Mouse (Mus musculus): ENCODE measurements around the gene Ankrd9.
A peak's percentile ranks its signal among the peaks of the same experiment; 100 is the strongest.

Gene Ankrd9

DNA sequence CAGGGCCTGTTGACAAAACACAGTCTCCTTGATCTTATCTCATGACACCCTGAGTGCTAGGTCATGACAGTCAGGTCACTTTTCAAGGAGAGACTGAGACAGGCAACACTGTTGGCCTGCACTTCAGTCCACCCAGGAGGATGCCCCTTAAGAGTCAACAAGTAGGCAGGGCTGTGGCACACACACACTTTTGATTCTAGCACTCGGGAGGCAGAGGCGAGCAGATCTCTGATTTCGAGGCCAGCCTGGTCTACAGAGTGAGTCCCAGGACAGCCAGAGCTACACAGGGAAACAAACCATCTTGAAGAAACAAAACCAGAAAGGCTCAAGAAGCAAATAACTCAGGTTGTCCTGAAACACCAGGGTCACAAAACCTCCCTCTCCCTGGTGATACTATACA is 10.6 kb upstream of the Ankrd9 start:
- DNase-seq: no peak

DNA sequence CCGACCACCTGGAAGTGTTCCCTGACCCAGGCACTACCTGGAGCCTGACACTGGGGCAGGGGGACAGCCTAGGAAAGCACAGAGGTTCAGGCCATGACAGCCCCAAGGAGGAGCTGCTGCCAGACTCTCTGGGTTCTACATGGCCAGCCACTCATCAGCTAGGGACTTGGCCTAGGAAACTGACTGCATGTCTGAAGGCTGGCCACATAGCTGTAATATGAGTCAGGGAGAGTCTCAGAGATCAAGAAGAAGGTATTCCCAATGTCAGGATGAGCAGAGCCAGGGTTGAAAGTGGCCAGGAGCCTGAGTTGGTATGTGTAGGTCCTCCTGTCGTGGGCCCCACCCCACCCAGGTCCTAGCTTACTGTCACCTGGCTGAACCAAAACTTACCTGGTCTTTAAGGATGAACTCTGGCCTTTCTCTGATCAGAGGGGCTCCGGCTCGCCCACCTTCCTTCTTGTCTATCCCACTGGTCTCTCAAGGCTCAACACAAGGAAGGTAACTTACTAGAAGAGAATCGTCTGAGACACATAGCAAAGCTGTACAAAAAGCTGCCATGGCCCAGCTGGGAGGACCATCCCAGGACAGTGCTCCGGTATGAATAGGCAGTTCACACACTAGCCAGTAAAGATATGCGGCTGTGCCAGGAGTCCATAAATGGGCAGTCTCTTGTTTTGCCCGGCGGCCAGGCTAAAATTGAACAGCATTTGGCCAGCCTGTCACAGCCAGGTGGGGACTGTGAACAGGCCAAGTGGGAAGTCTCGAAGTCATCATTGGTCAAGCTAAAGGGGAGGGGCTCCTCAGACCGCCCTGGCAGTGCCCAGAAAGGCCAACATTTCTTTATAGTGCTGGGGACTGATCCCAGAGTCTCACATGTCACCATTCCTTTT is 7.9 kb upstream of the Ankrd9 start:
- DNase-seq: no peak

- no peak for DNase-seq
These were observed 6.3 kb upstream of the Ankrd9 start for GRCm38 (mm10) chr12:110985141-110985540.

- DNase-seq: peak; percentile 15
These were observed 5.8 kb upstream of the Ankrd9 start for GRCm38 (mm10) chr12:110984598-110984997.

GRCm38 (mm10) chr12:110983714-110984113 is 4.9 kb upstream of the Ankrd9 start:
- DNase-seq: no peak

DNA sequence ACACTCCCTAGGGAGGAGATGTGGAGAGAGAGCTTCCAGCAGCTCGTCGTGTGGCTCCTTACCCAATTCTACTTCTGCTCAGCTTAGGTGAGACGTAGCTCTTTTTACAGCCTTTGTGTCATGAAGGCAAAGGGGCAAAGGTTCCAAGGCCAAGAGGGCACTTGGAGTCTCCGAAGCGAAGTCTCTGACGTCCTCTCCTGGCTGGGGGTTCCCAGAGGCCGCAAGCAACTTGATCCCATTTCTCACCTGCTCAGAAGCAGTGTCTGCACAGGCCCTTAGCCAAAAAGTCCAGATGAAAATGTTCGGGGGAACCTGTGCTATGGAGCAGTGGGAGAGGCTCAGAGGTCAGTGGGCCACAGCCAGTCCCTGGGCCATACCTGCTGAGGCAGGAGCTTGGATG is 4.2 kb upstream of the Ankrd9 start:
- DNase-seq: no peak

DNA sequence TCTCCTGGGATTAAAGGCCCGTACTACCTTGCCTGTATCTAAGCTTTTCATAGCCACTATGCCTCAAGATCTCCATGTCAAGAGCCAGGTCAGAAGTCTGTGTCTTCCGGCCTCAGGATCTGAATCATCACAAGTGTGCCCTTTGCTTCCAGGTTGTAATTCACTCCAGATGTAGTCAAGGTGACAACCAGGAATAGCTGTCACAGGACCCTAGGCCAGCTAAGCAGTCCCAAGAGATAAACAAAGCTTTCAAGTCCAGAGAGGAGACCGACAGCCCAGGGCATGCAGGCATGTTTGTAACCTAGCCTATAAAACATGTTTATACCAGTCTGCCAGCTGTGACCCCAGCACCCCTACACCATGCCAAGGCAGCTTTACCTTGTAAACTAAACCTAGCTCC is 2.9 kb upstream of the Ankrd9 start:
- no peak for DNase-seq

DNA sequence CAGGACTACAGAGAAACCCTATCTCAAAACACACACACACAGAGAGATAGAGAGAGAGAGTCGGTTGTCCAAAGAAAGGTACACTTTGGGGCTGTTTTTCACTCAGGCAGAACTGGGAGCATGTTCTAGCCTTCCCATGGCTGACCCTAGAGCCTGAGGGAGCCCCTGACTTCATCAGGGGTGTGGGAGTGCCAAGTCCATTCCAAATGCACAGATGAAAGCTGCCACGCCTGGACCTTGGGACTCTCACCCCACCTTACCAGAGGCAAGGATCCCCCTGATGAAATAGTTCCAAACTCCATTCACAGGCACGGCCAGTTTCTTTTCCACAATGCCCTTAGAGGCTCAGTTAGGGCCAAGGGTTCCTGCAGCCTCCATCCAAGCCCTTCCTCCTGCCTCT is 968 bp upstream of the Ankrd9 start:
- no peak for DNase-seq

GRCm38 (mm10) chr12:110977896-110978606 is 789 bp downstream of the Ankrd9 start:
- DNase-seq: no peak

DNA sequence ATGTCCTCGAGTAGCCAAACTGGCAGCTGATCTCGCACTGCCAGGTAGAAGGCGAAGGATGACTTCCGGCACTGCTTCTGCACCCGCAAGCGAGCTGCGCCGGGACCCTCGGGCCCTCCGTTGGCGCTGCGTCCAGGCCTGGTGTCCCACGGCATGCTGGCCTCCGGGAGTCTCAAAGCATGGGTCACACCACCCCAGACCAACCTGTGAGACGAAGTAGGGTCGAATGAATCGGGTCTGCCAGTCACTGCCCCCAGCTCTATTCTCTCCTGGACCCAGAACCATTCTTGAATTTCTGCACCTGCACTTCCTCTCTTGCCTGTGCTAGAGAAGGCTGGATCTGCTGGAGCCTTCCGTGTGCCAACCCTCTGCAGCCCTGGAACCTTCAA is 1.5 kb downstream of the Ankrd9 start:
- DNase-seq: no peak

- DNase-seq: no peak
These were observed 2.1 kb downstream of the Ankrd9 start for GRCm38 (mm10) chr12:110976589-110977344.

DNA sequence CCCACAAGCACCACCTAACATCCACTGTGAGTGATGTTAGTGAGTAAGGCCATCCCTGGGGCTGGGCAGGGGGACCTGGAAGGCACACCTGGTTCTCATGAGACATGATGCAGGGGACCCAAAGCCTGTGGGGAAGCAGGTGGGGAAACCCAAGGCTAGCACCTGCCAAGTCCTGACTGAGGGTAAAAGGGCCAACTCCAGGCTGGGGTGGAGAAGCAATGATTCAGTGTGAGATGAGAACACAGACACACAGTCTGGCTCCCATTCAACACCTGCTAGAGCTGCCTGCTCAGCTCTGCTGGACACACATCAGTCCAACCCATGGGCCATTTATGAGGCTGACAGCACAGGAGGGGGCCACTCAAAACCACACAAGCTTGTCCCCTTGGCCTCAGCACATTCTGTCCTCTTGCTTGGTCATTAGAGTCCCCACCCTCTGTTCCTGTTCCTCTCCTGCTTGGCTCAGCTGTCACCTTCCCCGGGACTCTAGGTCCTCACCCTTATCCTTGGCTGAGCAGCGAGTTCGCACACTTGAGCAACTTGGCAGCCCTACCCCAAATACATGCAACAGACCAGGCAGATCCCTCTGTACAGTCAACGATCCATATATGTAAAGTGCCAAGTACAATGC is 2.9 kb downstream of the Ankrd9 start:
- no peak for DNase-seq

DNA sequence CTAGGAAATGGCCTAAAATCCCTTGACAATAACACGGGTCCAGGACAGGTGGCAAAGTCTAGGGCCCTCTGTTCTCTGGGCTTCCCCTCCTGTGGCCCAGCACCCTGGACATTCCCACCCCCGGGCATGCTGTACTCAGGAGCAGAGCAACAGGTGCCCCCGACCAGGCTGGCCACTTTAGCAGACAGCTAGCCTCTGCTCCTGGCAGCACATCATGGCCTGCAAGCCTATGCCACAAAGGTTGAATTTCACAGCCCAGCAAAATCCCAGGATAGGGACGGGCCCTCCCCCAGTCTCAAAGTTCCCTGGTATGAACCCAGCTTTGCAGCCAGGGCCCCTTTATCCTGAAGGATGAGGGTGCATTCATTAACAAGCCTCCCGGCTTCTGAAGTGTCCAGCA is 3.5 kb downstream of the Ankrd9 start:
- DNase-seq: no peak

DNA sequence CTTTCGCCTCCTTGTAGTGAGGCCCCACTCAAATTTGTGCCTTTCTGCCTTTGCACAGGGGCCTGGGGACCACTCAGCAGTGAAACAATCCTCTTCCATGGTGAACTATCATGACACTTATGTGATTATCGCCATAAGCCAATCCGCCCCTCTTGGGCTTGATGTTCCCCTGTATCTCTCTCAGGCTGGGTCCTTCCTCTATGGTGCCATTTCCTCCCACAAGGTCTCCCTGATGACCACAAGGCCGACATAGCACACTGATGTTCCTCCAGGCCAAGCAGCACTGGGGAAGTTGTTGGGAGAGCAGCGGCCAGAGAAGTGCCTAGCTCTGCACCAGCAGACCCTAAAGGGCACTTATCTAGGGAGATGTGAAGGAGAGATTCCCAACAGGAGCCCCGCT is 4.1 kb downstream of the Ankrd9 start:
- DNase-seq: no peak

DNA sequence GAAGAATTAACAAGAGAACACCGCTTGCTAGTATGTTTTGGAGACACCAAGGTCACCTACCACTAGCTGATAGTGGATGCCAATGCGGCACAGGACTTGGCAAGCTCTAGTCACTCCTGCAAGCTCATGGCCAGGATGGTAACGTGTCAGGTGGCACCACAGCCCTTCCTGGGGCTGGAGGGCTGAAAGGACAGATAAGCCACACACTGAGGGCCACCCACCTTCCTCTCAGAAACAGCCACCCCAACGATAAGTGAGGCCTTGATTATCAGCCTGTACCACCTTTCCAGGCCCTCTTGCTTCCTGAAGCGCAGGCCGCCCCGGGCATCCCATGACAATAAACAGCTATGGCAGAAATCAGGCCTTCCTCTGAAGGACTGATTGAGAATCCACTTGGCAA is 4.5 kb downstream of the Ankrd9 start:
- DNase-seq: no peak

GRCm38 (mm10) chr12:110973829-110974228 is 5.0 kb downstream of the Ankrd9 start:
- DNase-seq: no peak

- no peak for DNase-seq
These were observed 6.9 kb downstream of the Ankrd9 start for GRCm38 (mm10) chr12:110971972-110972371.

DNA sequence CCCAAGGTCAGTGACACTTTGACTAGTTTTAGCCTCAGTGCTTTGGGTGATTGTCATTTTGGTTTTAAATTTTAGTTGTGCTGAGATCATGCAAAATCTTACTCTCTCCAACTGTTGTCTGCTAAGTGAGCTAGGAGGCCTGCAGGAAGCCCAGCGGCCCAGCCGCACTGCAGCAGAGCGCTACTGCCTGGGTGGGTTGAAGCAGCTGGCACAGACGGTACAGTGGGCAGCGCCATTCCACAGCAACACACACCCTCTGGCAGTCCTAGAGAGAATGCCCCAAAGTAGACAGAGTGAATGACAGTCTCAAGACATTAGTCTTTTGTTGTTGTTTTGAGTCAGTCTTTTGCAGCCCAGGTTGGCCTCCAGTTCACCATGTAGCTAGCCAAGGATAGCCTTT is 8.4 kb downstream of the Ankrd9 start:
- no peak for DNase-seq

DNA sequence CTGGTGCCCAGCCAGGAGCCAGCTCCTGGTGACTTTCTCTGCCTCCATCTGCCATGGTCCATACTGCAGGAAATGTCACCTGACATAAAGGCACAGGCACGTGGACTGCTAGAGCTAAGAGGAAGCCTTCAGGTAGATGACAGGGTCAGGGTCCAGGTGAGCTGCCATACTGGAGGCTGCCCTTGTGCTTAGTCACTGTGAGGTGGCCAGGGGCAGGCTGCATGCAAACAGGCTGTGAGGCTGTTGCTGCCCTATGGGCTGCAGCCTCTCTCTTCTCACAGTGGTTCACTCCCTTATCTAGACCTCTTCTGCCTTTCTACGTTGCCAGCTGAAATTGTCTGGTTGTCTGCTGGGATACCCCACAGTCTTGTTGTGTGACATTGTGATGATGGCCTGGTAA is 11.7 kb downstream of the Ankrd9 start:
- no peak for DNase-seq

GRCm38 (mm10) chr12:110966079-110966478 is 12.8 kb downstream of the Ankrd9 start:
- DNase-seq: no peak

- no peak for DNase-seq
These were observed 13.3 kb downstream of the Ankrd9 start for GRCm38 (mm10) chr12:110965500-110965899.

DNA sequence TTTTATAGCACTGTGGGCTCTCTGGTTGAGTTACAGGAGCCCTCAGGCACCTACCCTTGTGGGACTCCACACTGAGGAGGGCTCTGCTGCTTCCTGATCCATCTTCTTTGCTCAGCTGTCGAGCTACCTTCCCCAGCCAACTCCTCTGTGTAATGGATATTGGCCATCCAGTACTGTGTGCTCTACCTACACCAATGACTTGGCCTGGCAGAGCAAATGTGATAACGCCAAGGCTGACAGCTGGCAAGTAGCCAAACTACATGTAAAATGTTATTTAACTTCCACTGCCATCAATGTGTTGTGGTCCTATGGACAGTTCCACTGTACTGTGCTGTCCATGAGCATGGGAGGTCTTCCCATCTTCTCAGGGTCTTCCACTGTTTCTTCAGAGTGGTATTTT is 16.9 kb downstream of the Ankrd9 start:
- no peak for DNase-seq

DNA sequence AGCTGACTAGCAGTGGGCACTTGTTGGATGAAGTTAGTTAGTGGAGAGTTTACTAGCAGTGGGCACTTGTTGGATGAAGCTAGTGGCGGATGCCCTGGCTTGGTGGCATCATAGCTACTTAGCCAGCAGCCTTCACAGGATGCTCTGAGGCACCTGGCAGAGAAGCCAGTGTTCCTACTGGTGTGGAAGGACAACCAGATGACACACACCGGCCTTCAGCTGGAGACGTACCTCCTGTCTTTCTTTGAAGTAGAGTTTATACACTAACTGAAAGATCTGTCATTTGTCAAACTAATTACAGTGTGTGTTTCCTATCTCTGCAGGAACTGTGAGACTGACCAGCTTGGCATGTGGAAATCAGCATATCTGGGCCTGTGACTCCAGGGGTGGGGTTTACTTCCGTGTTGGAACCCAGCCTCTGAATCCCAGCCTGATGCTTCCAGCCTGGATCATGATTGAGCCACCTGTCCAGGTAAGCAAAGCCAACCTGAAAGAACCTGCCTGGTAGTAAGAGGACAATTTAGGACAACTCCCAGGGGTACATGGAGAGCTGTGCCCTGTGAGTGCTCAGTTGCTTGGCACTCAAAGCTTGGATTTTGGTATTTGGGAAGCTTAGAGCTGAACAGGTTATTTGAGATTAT is 24.4 kb downstream of the Ankrd9 start:
- DNase-seq: no peak

Data from embryo, embryonic 11 days (tissue).